Mouse (Mus musculus): ENCODE results near the gene Ntm.

Ntm gene

DNA sequence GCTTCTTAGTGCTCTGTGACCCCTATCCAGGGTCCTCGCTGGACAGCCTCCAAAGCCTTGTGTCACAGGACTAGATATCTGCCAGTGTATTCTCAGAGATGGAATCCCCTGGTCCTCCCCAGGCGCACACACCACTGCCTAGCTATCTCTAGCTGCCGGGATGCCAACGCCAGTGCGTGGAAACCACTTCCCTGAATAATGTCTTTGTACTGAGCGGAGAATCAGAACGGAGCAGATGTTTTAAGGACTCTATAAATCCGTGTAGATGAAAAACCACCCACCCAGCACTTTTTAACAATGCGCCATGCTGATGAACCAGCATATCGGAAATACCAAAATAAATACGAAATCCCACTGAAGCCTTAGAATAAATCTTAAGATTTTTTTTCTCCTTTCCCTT is 384.7 kb downstream of the Ntm start:
- DNase-seq (ENCODE audit: low spot score): no peak

GRCm38 (mm10) chr9:29576051-29576533 is 386.8 kb downstream of the Ntm start:
- no peak for DNase-seq (ENCODE audit: low spot score)

GRCm38 (mm10) chr9:29574548-29574947 is 388.4 kb downstream of the Ntm start:
- DNase-seq (ENCODE audit: low spot score): no peak

DNA sequence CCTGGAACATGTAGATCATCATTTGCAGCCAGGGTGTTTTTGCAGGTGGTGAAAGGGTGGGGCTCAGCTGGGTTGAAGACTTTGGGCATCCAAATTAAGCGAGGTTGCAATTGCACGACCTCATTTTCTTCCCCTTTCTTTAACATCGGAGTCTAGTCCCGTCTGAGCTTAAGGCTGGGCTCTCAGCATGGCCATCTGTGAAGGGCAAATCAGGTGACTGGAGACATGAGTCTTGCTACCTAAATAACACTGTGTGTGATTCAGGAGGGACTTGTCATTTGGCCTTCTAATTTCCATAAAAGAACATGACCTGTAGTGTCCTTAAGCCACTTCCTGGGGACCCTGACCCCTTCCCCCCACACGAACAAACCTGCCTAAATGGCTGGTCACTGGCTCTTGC is 394.4 kb downstream of the Ntm start:
- DNase-seq (ENCODE audit: low spot score): no peak

- no peak for DNase-seq (ENCODE audit: low spot score)
Observed at GRCm38 (mm10) chr9:29562419-29563071, 400.4 kb downstream of the Ntm start.

- no peak for DNase-seq (ENCODE audit: low spot score)
Observed at GRCm38 (mm10) chr9:29558915-29559314, 404.0 kb downstream of the Ntm start.

GRCm38 (mm10) chr9:29550582-29550981 is 412.4 kb downstream of the Ntm start:
- DNase-seq (ENCODE audit: low spot score): no peak

GRCm38 (mm10) chr9:29550107-29550506 is 412.8 kb downstream of the Ntm start:
- DNase-seq (ENCODE audit: low spot score): no peak

DNA sequence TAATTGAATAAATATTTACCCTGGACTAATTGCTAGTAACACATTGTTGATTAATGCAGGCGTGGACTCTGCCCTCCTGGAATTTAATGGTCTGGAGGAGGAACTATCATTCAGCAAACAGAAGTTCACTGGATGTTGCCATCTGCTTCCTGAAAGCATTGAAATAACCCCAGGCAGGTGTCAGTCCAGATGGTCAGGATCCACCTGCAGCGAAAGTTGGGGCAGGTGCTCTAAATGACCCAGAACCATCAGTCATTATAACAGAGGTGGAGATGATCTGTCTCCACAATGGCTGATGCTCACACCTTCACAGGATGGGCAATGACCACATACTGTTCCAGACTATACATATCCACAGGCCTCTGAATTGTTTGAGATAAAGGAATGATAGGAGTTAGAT is 426.5 kb downstream of the Ntm start:
- DNase-seq (ENCODE audit: low spot score): no peak

- no peak for DNase-seq (ENCODE audit: low spot score)
Observed at GRCm38 (mm10) chr9:29534773-29535172, 428.2 kb downstream of the Ntm start.

DNA sequence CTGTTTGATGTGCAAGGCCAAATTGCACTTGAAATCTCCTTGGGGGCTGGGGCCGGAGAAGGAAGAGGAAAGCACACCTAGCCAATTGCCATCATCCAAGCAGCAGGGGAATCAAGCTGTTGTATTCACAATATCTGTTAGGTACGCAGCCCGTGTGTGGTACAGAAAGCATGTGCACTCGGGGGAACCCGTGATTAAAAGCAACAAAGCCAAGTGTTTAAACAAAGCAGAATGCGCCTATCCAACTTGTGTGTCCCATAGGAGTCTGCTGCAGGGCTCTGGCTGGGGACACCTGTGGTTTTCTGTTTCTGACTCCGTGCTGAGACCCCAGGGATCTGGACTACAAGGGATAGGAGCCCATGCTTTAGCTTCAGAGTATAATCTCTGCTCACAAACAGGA is 428.6 kb downstream of the Ntm start:
- no peak for DNase-seq (ENCODE audit: low spot score)

- no peak for DNase-seq (ENCODE audit: low spot score)
Observed at GRCm38 (mm10) chr9:29533556-29533955, 429.4 kb downstream of the Ntm start.

- DNase-seq (ENCODE audit: low spot score): no peak
Observed at GRCm38 (mm10) chr9:29531147-29531917, 431.6 kb downstream of the Ntm start.

- DNase-seq (ENCODE audit: low spot score): no peak
Observed at GRCm38 (mm10) chr9:29524109-29524508, 438.8 kb downstream of the Ntm start.

- DNase-seq (ENCODE audit: low spot score): no peak
Observed at GRCm38 (mm10) chr9:29523221-29523620, 439.7 kb downstream of the Ntm start.

- no peak for DNase-seq (ENCODE audit: low spot score)
Observed at GRCm38 (mm10) chr9:29519181-29519580, 443.8 kb downstream of the Ntm start.

DNA sequence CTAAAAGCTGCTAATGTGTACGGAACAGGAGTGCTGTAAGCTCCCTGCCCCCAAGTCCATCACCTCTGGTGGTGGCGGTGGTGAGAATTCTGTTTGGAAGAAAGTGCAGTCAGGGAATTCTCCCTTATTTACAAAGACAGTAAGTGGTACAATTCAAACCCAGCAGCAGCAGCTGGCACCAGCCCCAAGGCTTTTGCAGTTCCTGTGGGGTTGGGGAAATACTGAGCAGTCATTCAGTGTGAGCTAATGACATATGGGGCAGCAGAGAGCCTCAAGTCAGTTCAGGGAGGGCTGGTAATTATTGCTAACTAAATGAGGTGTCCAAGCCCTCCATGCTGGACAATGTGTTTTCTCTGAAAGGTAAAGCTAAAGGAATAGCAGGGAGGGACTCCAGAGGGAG is 446.3 kb downstream of the Ntm start:
- no peak for DNase-seq (ENCODE audit: low spot score)

DNA sequence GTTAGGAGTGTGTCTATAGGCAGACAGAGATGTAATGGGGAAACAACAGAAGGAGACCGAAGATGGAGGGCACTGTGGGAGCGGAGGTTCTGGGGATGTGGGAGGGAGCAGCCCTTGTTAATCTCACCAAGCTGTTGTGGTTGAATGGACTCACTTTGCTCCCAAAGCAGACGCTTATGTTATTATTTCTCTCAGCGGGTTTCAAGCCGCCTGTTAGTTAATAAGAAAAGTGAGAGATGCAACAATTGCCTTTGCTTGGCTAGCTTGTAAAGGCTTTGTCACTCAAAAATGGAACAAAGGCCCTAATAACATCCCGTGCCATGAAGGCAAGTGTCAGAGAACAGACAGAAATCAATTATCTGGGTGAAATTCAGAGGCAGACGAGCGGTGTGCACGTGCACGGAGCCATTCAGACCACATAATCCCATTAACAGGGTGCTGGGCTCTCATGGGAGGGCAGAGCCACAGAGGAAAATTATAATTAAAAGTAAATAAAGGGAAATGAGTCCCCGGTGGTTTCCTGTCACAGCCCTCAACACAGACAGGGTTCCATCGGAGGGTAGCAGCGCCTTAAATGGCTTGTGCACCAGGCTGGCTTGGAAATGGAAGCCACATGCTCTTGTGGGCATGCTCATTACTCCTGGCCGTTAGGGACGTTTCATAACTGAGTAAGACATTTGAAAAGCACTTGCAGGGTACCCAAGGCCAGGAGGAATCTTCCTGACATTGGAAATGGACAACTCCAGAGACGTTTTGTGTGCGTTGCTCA is 448.2 kb downstream of the Ntm start:
- no peak for DNase-seq (ENCODE audit: low spot score)

- no peak for DNase-seq (ENCODE audit: low spot score)
Observed at GRCm38 (mm10) chr9:29496002-29496401, 466.9 kb downstream of the Ntm start.

- DNase-seq (ENCODE audit: low spot score): no peak
Observed at GRCm38 (mm10) chr9:29482272-29482671, 480.7 kb downstream of the Ntm start.

GRCm38 (mm10) chr9:29479051-29479450 is 483.9 kb downstream of the Ntm start:
- no peak for DNase-seq (ENCODE audit: low spot score)

DNA sequence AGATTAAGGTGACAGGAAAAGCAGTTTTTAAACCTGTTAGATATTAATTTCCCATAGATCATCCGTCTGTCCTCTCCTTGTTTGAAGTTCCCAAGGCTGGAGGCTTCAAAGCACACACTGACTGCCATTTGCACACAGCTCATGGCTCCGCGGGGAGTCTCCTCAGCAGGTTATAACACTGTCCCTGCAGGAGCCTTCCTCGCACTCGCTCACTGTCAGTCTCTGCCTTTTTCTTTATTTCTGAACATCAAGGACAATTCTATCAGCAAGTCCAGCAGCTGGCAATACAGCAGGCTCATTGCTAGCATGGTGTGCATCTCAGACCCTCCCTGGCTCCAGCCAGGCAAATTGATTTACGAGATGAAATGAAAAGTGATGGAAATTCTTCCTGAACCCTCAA is 485.7 kb downstream of the Ntm start:
- no peak for DNase-seq (ENCODE audit: low spot score)

GRCm38 (mm10) chr9:29473418-29473817 is 489.5 kb downstream of the Ntm start:
- no peak for DNase-seq (ENCODE audit: low spot score)
